Mouse (Mus musculus) liver, embryonic 14.5 days (tissue): ENCODE results near the gene Cdc37. TPM values are rescaled to one million over a fixed set of nuclear protein-coding genes. Genes with fewer than 3 reads are reported as not detected.
A peak's percentile ranks its signal among the peaks of the same experiment; 100 is the strongest.

Source experiments
- ATAC-seq: fragments of 200-750 bp; cut with Nextera tagmentation; 2 replicates; pipeline ENCODE4 v1.8.0; 2017; ENCODE audit warnings: moderate number of reproducible peaks, mild to moderate bottlenecking, moderate library complexity; ENCODE audit not compliant: insufficient read depth
- DNase-seq, 3 experiments: peaks; one replicate each; pipeline ENCODE4 v3.0.0-alpha.2; 2012 to 2013; ENCODE audit warnings: low read depth in 3 of 3, low spot score in 3 of 3
- H3K27ac ChIP-seq: fragments of 300-500 bp; sonication (generic); 2 replicates; pipeline ENCODE4 v1.5.1; 2014; ENCODE audit warnings: moderate library complexity, mild to moderate bottlenecking, control low read depth, inconsistent platforms
- H3K27me3 ChIP-seq: fragments of 300-500 bp; sonication (generic); 2 replicates; pipeline ENCODE4 v1.6.1; 2014; ENCODE audit warnings: mild to moderate bottlenecking, low read length, moderate library complexity; ENCODE audit not compliant: control insufficient read depth, insufficient read depth
- H3K36me3 ChIP-seq: fragments of 300-500 bp; sonication (generic); replicated peaks from 2 replicates; pipeline ENCODE4 v1.6.1; 2014; ENCODE audit warnings: low read depth; ENCODE audit not compliant: control insufficient read depth, insufficient read depth
- H3K4me1 ChIP-seq, 2 experiments: fragments of 200-500 bp in 1 of 2; fragments of 300-500 bp in 1 of 2; sonication (generic) in 1 of 2; replicated peaks; 2 replicates each; pipeline ENCODE4 v1.6.1; 2012 to 2014; ENCODE audit warnings: antibody characterized with exemption in 1 of 2, inconsistent platforms in 1 of 2, low read length in 1 of 2; ENCODE audit not compliant: control insufficient read depth in 2 of 2, insufficient read depth in 2 of 2
- H3K4me2 ChIP-seq: fragments of 300-500 bp; sonication (generic); 2 replicates; pipeline ENCODE4 v1.6.1; 2014; ENCODE audit warnings: low read depth, mild to moderate bottlenecking, control low read depth, moderate library complexity
- H3K4me3 ChIP-seq, 2 experiments: fragments of 200-500 bp in 1 of 2; fragments of 300-500 bp in 1 of 2; sonication (generic) in 1 of 2; 2 replicates each; pipeline ENCODE4 v1.5.1; 2012 to 2014; ENCODE audit warnings: low read depth in 2 of 2, low read length in 2 of 2, mild to moderate bottlenecking in 2 of 2, control low read depth in 1 of 2, inconsistent platforms in 1 of 2, moderate library complexity in 1 of 2; ENCODE audit not compliant: insufficient read depth in 1 of 2
- H3K9ac ChIP-seq: fragments of 300-500 bp; sonication (generic); replicated peaks from 2 replicates; pipeline ENCODE4 v1.6.1; 2014; ENCODE audit warnings: mild to moderate bottlenecking, control low read depth, moderate library complexity
- H3K9me3 ChIP-seq: fragments of 300-500 bp; sonication (generic); 2 replicates; pipeline ENCODE4 v1.6.1; 2016; ENCODE audit warnings: low read length, mixed read lengths; ENCODE audit not compliant: control insufficient read depth
- CTCF ChIP-seq: IDR thresholded peaks from 2 replicates; pipeline ENCODE4 v1.5.1; 2016; ENCODE audit warnings: antibody characterized with exemption, low read depth, control low read depth
- EP300 ChIP-seq: IDR thresholded peaks from 2 replicates; pipeline ENCODE4 v1.6.1; 2016; ENCODE audit warnings: antibody characterized with exemption, low read depth
- WGBS: fragments of 180-500 bp; shearing (Covaris S2); extraction: QIAGEN DNeasy Blood & Tissue Kit; methylation state at CpG from one replicate; pipeline ENCODE4 v1.1.7; 2014; ENCODE audit not compliant: insufficient replicate concordance; 5-methylcytosine and 5-hydroxymethylcytosine counted together
- polyA plus RNA-seq, 2 experiments: library from polyadenylated mRNA; depleted of rRNA in 1 of 2; stranded (reverse) in 1 of 2; unstranded in 1 of 2; fragments of >200 nt; fragmentation: Nextera tagmentation in 1 of 2; extraction: Ambion mirVana in 1 of 2; gene quantifications; 2 replicates each; pipeline versions ENCODE4 v1.2.1 to v1.2.3; 2012 to 2014

Cdc37 gene
- polyA plus RNA-seq, 2 experiments, result 118 to 123 TPM

DNA sequence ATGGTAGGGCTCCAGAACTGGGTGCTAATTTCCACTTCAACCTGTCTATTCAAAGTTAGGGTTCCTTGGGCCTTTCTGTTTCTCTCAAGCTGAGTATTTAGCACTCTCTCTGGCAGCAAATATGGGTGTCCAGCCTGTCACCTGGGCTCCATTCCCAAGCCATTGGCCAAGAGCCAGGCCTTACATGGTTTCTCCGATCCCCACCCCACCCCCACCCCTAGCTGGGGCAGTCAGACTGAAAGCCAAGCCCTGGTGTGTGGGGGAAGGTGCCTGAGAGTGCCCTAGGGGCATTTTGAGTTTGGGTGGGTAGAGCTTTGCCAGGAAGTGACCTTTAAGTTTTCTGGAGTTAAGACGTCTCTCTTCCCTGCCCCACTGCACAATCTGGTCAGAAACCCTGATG is 35.0 kb upstream of the Cdc37 start:
- ATAC-seq (no peak), DNase-seq (no peak)
- TF ChIP-seq CTCF (no peak), EP300 (no peak)
- Histone ChIP-seq H3K9ac (no peak overlapping the region), H3K4me2 (peak overlapping the region; percentile 77), H3K4me1 (peaks cover 3 to 15% of the 10 kb centered on the region in 2 experiments), H3K9me3 (no peaks in the 10 kb centered on the region), H3K4me3 (no peak overlapping the region), H3K27ac (no peak overlapping the region), H3K36me3 (no peaks in the 10 kb centered on the region), H3K27me3 (no peaks in the 10 kb centered on the region)
- WGBS, result 43% methylated on average over 2 of the region's 2 CpGs

DNA sequence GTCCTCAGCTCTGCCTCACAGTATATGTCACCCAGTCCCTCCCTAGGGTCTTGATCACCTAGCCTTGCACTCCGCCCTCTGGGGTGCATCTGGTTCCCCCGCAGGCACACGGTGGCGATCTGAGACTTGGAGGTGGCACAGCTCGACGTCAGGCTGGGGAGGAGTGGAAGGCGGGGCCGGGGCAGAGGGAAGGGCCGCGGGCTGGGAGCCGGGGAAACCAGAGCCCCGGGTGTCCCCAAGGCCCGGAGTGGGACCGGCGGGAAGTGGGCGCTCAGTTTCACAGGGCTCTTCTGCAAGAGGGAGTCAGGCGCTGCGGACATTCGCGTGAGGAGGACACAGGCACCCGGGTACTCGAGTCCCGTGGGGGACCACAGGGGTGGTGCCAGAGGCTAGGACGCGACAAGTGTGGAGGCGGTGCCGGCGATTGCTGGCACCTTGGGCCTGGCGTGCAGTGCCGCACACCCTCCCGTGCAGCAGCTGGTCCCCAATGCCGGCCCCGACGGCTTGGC is 34.2 kb upstream of the Cdc37 start:
- peaks cover 3 to 15% of the 10 kb centered on the region in 2 experiments for H3K4me1 ChIP-seq
- no peak overlapping the region for H3K9ac ChIP-seq
- WGBS, result 6% methylated on average over 34 of the region's 34 CpGs

DNA sequence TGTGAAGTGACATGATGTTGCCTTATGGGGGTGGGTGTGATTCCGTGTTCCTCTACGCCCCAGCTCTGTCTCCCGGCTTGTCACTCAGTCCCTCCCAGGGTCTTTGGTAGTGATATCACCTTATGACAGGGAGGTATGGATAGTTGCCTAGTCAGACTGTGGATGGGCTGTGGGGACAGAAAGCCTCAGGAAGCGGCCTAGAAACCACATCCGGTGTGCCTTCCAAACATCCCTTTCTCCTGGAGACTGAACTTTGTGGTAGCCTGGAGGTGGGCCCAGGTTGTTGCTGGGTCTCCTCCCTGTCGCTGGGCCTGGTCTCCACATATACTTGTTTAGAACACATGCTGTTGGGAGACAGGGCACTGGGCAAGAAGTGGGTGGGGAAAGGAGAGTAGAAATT is 33.6 kb upstream of the Cdc37 start:
- Histone ChIP-seq H3K27ac (no peak overlapping the region), H3K36me3 (no peaks in the 10 kb centered on the region), H3K9me3 (no peaks in the 10 kb centered on the region), H3K4me2 (peak overlapping the region; percentile 77), H3K9ac (no peak overlapping the region), H3K27me3 (no peaks in the 10 kb centered on the region), H3K4me1 (peaks cover 3 to 15% of the 10 kb centered on the region in 2 experiments), H3K4me3 (no peak overlapping the region; a peak in 1 of 4 replicates)
- no peak for TF ChIP-seq EP300
- no peak for TF ChIP-seq CTCF
- 27% methylated on average over 6 of the region's 6 CpGs for WGBS
- no peak for DNase-seq
- ATAC-seq, result no peak

More for the DNA sequence above, 34.2 kb upstream of the Cdc37 start:
- peak; percentile 68 for ATAC-seq
- Histone ChIP-seq H3K27me3 (no peaks in the 10 kb centered on the region), H3K27ac (no peak overlapping the region), H3K4me3 (peak overlapping the region; percentile 43 to 58), H3K36me3 (no peaks in the 10 kb centered on the region), H3K9me3 (no peaks in the 10 kb centered on the region), H3K4me2 (peak overlapping the region; percentile 77)
- TF ChIP-seq CTCF (peak; percentile 44), EP300 (no peak)
- DNase-seq, result no peak

DNA sequence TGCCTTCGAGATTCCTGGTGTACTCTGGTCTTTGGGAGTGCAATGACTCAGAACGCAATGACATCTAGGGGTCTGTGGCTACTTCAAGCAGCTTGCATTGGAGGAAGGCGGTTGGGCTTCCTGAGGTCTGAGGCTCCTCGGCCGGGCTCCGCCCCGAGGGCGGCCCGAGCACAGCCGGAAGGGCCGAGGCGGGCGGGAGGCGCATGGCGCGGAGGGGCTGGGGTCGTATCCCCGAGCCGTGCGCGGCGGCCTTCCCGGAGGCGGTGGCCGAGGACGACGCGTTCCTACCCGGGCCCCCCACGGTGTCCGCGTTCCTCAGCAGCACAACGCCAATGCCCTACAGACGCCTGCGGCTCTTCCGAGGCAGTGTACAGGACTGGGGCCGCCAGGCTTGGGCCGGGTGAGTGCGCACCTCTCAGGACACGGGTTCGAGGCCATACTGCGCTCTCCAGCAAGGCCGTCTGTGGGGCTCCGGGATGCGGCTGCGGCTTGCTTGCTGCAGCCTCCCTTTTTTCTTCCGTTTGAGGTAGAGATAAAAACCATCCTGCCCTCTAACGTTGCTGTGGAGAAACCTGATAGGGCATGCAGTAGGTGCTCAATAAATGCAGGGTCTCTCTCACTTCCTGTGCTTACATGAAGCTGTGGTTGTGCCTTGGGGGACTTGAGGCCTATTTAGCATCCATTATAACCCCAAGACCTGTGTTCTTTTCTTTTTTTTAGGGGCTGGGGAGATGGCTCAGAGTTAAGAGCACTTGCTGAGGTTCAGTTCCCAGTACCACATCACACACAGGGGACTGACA is 31.8 kb upstream of the Cdc37 start:
- Histone ChIP-seq H3K36me3 (no peaks in the 10 kb centered on the region), H3K4me1 (peaks cover 3 to 15% of the 10 kb centered on the region in 2 experiments), H3K4me3 (peak overlapping the region; percentile 58 to 62), H3K4me2 (peak overlapping the region; percentile 71), H3K9me3 (no peaks in the 10 kb centered on the region), H3K27me3 (no peaks in the 10 kb centered on the region), H3K9ac (peak overlapping the region; percentile 54), H3K27ac (no peak overlapping the region)
- TF ChIP-seq CTCF (no peak), EP300 (no peak)
- ATAC-seq, result 0 out of 2 replicates have a peak, but pooled peaks have one; percentile 27
- WGBS, result 2% methylated on average over 46 of the region's 48 CpGs
- no peak for DNase-seq

DNA sequence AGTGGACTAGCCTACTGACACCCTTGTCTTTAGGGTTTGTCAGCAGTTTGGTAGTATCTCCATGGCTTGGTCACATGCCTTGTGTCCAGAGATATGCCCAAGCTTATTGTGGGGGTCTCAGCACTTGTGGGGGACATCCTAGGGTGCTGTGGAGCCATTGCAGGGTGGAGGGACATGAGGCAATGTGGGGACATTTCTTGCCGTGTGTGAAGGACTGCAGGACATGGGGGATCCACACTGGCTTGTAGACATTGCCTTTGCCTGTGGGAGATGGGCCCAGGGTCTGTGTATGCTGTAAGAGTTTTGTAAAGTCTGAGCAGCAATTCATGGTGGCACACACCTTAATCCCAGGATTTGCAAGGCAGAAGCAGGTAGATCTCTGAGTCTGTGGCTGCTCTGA is 31.1 kb upstream of the Cdc37 start:
- H3K4me1 ChIP-seq, result peaks cover 3 to 15% of the 10 kb centered on the region in 2 experiments
- H3K27me3 ChIP-seq, result no peaks in the 10 kb centered on the region
- 36% methylated on average over 1 of the region's 1 CpGs for WGBS
- DNase-seq (no peak), ATAC-seq (no peak)
- no peak overlapping the region for H3K4me2 ChIP-seq
- H3K4me3 ChIP-seq, result no peak overlapping the region
- no peak overlapping the region for H3K9ac ChIP-seq
- no peak overlapping the region for H3K27ac ChIP-seq
- H3K9me3 ChIP-seq, result no peaks in the 10 kb centered on the region
- TF ChIP-seq EP300, result no peak
- TF ChIP-seq CTCF, result no peak
- no peaks in the 10 kb centered on the region for H3K36me3 ChIP-seq
